Mouse (Mus musculus) activated CD4-positive, CD25-positive, alpha-beta regulatory T cell (primary cell): ENCODE data around the gene Iscu. TPM values are rescaled to one million over a fixed set of nuclear protein-coding genes. Genes with fewer than 3 reads are reported as not detected.

Experiments
- polyA plus RNA-seq, 2 experiments: library from polyadenylated mRNA; unstranded; fragments of 100-300 nt; shearing (Covaris generic); gene quantifications; one replicate each; pipeline ENCODE4 v1.2.1; 2017

Iscu gene
- 100 to 1,000 TPM in 1 of 2 experiments, 10 to 100 TPM in 1; 97.8 to 124 TPM for polyA plus RNA-seq

DNA sequence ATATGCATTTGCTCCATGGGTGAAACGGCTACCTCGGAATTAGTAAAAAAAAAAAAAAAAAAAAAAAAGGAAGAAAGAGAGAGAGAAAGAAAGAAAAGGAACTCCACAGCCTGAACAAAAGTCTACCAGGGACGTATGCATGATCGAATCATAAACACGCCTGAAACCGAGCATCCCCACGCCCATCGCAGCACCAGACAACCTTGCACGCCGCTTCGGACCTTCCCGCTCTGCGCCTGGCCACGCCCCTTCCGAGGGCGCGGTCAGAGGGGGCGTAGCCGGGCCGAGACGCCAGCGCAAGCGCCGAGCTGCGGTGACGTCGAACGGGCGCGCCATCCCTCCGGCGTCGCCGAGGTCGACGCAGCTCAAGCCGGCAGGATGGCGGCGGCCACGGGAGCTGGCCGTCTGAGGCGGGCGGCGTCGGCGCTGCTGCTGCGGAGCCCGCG, at the start of gene Iscu, which contains the start of gene Sart3:
TSS of gene Iscu (plus strand) at position 299 of the 446 bp plus-strand sequence.
TSS of gene Sart3 (minus strand) at position 61 of the 446 bp plus-strand sequence.

DNA sequence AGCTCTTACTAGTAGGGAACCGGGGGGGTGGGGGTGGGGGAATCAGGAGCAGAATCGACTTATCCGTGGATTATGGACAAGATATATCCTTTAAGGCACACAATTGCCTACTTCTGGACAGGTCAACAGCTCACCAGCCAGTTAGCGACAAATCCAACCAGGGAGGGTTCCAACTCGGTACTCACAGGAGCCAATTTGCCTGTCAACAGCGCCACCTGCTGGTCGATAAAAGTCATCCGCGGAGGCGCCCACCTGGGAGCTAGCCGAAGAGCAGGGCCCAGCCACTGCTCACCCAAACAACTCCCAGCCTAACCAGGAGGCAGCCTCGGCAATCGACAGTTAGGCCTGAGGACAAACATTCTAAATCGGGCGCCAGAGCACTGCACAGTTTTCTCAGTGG, 48.1 kb upstream of the Iscu start, which contains the start of gene 1700069L16Rik:
TSS of gene 1700069L16Rik (minus strand) at position 327 of the 400 bp plus-strand sequence.

DNA sequence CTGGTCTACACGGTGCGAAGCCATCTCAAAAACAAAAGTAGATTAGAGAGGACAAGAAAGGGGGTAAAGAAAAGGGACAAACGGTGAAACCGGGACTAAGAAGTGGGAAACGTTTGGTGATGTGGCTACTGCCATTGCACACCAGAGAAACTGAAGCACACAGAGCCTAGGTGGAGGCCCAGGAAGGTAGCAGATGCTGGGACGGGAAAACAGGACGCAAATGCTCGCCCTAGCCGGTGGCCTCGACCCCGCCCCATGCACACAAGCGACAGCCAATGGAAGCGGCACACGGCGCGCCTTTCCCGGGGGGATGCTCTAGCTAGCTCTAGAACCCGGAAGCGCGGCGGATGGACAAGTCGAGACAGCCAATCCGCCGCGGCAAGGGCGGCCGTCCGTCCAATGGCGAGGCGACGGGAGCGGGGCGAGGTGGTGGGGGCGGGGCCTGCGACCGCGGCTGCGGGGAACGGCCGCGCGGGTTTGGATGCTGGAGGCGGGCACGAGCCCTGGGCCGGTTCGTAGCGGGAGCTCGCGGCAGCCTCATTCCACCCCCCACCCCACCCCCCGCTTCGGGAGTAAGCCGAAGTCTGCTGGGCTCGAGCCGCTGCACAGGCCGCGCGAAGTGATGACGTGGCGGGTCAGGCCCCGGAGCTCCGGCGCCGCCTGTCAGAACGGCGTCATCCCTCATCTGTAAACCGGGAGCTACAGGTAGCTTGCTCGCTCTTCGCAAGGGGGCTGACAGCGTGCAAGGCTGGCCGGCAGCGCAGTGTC, 37.0 kb upstream of the Iscu start, which contains the start of gene Ficd:
TSS of gene Ficd (plus strand) at position 459 of the 768 bp plus-strand sequence.

DNA sequence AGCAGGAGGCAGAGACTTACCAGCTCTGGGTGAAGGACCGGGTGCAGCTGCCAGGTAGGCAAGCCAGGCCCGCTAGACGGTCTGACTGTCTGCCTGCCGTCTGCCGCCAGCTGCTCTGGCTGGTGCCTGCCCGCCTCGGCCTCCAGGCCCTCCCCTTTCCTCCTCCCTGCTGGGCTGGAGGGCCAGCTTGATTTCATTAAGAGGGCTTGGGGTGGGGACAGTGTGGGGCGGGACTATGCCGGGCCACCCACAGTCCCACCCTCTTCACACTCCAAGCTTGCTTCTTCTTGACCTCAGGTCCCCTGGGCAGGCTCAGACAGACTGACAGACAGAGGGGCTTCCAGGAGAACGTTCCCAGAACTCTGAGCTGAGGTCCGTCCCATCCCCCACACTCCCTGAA, 27.7 kb downstream of the Iscu start, which contains the start of gene Tmem119:
TSS of gene Tmem119 (minus strand) at position 237 of the 400 bp plus-strand sequence.

Other genes with a start within 250 kb of the Iscu start
- gene Cmklr1, start 122.3 kb upstream of the Iscu start, polyA plus RNA-seq, result under 1 TPM in 1 of 2 experiments, not detected in 1; 0.32 TPM
- gene 1700069L16Rik, start 48.0 kb upstream of the Iscu start, polyA plus RNA-seq, result not detected
- gene Ficd, start 36.9 kb upstream of the Iscu start, polyA plus RNA-seq, result 1 to 10 TPM; 5.5 to 9.2 TPM
- gene Sart3, start 238 bp upstream of the Iscu start, polyA plus RNA-seq, result 10 to 100 TPM; 38.9 to 58.1 TPM
- gene Tmem119, start 27.8 kb downstream of the Iscu start, polyA plus RNA-seq, result not detected
- gene Selplg, start 59.9 kb downstream of the Iscu start, polyA plus RNA-seq, result 1,000 to 10,000 TPM in 1 of 2 experiments, 100 to 1,000 TPM in 1; 978 to 1,461 TPM
- 10 to 100 TPM; 84.3 to 89.2 TPM for gene Coro1c, start 136.0 kb downstream of the Iscu start, polyA plus RNA-seq
- gene Ssh1, start 221.1 kb downstream of the Iscu start, polyA plus RNA-seq, result 10 to 100 TPM; 31.8 to 42.4 TPM
- gene Dao, start 231.0 kb downstream of the Iscu start, polyA plus RNA-seq, result 1 to 10 TPM in 1 of 2 experiments, under 1 TPM in 1; 0.42 to 1.1 TPM